Mouse (Mus musculus): ENCODE measurements at regions not wholly inside any gene's neighbourhood (a gene's known extent, or its start where the extent isn't known, plus 50 kb on each side); places are given as distances from the start of the nearest gene placed in this dataset.
"Not testable (repeated sequence)": the region's sequence is repeated elsewhere in the genome, so short reads cannot be mapped to it uniquely, and the experiment has no call there.

DNA sequence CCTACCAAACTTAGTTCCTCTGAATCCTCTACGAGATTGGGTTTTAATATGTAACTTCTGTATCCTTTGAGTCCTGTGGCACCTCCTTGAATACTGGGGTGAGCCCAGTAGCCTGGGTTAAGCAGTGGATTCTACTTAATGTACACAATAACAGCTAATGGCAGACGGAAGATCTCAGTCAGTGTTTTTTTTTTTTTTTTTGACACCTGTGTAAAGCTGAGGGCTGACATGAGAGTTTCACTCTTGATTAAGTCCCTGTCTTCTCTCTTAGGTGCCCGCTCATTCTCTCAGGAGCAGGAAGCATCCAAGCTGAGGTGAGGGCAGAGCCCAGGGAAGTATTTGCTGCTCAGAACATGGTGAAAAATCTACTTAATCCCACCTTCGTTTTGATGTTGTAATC lies 133.0 kb downstream of the Tsen15 start:
- intact Hi-C loops (cut with DNase I) = no loop called here
- DNase-seq (ENCODE audit: low spot score in 2 of 2) = no peak

DNA sequence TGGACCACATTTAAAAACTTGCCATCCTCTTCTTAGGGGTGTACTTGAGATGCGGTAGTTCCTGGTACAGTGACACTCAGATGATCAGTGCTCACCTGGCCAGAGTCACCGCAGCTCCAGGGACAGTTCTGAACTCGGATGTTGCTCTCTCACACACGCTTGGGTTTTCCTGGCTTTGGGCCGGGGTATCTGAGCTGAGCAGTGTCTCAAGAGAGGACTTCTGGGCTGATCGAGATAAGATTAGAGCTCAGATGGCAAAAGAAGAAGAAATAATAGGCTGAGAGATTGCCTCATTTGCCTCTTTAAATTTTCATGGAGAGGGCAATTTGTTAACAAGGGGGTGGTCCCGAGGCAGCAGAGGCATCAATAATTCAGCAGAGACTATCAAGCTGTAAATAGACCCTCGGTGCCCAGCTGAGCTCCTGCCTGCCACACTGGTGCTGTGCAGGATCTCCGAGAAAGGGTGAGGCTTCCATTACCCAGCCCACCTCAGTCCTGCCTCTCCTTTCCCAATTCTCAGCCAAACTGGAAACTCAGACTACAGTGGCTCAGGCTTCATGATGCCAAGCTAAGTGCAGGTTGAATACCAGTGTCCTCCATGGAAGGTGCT lies 133.7 kb downstream of the Tsen15 start:
- DNase-seq (ENCODE audit: low spot score in 2 of 2) = no peak
- intact Hi-C loops (cut with DNase I) = no loop called here

DNA sequence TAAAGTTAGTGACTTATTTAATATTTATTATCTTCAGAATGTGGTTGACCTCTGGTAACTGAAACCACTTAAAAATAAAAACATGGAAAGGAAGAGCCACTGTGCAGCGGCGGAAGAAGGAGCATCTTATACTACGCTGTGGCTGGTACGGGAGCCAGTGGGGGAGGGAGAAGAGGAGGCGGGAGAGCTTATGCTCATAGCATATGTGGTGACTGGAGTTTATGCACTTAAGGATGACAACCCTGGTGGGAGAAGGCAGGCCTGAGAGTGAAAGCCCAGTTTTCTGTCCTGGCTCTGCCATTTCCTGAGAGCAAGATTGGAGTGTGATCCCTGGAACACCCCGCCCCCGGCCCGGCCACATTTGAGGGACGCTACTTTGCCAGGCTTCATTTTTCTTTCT lies 145.5 kb downstream of the Tsen15 start:
- intact Hi-C loops (cut with DNase I) = no loop called here
- DNase-seq (ENCODE audit: low spot score in 2 of 2) = peak in 1 of 2 experiments; percentile 63

DNA sequence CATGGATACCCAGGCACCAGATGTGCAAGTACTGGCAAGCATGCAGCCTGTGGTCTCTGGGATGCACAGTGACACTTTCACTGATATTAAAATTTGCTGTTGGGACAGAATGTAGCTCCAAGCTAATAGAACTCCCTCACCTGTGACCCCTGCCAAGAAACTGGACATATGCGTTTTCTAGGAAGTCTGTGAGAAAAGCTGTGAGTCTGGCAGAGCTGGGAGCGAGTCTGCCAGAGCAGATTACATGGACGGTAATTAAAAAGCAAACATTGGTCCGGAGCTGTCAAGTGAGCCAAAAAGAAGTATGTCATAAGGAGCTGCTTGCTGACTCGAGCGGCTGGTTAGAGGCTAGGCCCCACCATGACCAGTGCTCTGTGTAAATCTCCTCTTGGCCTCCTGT lies 147.1 kb downstream of the Tsen15 start:
- intact Hi-C loops (cut with DNase I) = no loop called here
- no peak for DNase-seq (ENCODE audit: low spot score in 2 of 2)

DNA sequence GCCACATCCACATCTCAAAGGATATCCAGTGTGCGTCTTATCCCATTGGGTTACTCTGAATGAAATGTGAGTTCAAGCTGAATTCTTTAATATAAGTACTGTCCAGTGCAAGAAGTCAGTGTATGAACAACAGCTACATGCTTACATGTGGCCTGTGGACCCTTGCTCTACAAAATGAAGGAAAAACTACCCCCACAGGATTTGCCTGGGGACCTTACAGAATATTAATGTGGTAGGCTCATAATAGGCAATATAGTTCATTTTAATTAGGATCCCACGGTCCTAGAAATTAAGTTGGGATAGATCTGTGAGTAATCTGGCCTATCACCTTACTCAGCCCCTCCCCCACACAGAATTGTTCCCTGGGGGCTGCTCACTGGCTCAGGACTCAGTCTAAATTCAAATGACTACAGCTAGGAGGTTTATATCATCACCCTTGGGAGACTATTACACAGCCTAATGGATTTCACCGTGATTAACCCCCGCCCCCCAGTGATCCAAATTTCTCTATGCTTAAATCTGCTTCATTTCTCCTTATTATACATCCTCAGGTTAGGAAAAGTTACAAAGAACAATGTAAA lies 145.4 kb upstream of the 1700025G04Rik start:
- intact Hi-C loops (cut with DNase I) = no loop called here

DNA sequence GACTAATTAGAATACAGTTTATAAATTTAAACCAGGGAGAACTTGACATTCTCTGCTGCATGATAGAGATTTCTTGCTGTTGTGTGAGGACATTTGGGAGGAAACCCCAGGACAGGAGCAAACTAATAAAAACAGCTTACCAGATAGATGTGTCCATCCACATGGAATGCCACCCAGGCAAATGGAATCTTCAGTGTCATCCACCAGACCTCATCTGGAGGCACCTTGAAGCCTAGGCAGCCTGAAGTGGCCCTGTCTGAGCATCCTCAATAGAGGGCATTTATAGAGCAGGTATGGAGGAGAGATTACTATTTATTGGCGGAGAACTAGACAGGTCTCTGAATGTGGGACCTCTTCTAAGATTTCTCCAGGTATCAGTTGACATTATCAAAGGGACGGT lies 144.8 kb upstream of the 1700025G04Rik start:
- DNase-seq (ENCODE audit: low spot score in 2 of 2) = no peak
- intact Hi-C loops (cut with DNase I) = loop anchor here (5.0 kb wide), 1 partner anchor 133 kb away; no protein-coding TSS in a partner anchor

More for the DNA sequence above, 145.4 kb upstream of the 1700025G04Rik start:
- no peak for DNase-seq (ENCODE audit: low spot score in 2 of 2)

DNA sequence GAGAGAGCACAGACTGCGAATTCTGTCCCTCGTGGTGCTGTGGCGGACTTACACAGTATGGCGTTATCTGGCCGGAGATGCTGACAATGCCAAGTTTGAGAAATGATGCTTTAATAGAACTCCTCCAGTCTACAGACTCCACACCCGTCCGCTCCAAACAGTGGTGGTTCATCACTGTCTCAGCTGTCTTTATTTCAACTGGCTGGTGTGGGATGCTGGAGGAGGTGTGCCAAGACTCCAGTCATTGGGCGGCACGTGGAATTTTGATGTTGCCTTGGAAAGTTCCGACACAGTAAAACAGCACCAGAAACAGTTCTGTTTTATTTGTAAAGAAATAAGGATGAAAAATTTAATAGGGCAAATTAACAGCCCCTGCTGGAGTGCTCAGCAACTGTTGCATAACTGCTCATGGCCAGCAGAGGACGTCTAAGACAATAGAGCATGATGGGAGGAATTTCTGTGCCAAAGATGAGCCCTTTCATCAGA lies 141.8 kb upstream of the 1700025G04Rik start:
- intact Hi-C loops (cut with DNase I) = loop anchor here (5.0 kb wide), 1 partner anchor 136 kb away; no protein-coding TSS in a partner anchor
- DNase-seq (ENCODE audit: low spot score in 2 of 2) = peak; percentile 23 to 55

DNA sequence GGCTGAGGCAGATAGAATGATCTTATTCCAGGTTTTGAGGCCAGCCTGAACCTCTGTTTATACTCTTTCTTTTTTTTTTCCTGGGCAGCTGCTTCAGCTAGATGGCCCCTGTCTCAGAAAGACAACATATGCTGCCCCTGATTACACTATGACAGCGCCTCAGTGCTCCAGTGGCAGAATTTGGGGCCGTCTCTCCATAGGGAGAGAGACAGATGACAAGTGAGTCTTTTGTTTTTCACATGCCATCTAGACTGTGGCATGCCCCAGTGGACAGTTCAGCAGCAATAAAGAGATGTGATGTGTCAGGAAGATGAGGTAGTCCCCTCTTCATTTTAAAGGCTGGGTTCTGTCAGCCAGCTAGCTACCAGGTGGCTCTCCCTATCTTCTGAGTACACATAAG lies 139.8 kb upstream of the 1700025G04Rik start:
- no peak for DNase-seq (ENCODE audit: low spot score in 2 of 2)
- intact Hi-C loops (cut with DNase I) = loop anchor here (5.0 kb wide), 1 partner anchor 138 kb away; no protein-coding TSS in a partner anchor

DNA sequence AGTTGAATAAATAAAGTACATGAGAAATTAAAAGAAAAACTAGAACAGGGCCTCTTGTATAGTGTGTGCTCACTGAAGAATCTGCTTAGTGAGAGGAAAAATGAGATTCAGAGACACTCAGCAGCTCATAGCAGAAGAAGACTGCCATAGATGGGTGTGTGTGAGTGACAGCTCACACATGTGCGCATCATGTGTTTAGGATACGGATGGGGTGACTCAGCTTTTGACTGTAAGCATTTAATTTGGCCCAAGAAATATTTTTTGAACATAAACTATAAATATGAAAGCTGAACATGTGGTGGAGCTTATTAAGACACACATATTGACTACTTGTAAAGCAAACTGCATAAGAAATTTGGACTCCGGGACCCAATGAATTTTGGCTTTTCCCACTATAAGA lies 136.1 kb upstream of the 1700025G04Rik start:
- DNase-seq (ENCODE audit: low spot score in 2 of 2) = no peak
- intact Hi-C loops (cut with DNase I) = no loop called here

DNA sequence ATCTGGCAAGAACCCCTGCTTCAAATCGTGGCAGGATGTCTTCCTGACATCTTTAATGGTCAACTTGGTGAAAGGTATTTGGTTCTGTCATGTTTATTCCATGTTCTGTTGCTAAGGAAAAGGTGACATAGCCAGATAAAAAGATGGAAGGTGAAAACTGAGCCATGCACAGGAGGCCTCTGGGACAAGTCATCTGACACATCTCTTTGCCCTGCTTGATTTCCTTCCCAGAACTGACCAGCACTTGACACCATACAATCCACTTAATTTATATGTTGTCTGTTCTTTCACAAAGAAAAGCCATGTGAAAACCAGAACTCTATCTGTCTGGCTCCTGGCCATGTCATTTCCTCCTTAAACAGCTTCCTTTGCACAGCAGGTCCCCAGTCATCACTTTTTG lies 133.7 kb upstream of the 1700025G04Rik start:
- DNase-seq (ENCODE audit: low spot score in 2 of 2) = no peak
- intact Hi-C loops (cut with DNase I) = loop anchor here (5.0 kb wide), 1 partner anchor 69 kb away; no protein-coding TSS in a partner anchor

DNA sequence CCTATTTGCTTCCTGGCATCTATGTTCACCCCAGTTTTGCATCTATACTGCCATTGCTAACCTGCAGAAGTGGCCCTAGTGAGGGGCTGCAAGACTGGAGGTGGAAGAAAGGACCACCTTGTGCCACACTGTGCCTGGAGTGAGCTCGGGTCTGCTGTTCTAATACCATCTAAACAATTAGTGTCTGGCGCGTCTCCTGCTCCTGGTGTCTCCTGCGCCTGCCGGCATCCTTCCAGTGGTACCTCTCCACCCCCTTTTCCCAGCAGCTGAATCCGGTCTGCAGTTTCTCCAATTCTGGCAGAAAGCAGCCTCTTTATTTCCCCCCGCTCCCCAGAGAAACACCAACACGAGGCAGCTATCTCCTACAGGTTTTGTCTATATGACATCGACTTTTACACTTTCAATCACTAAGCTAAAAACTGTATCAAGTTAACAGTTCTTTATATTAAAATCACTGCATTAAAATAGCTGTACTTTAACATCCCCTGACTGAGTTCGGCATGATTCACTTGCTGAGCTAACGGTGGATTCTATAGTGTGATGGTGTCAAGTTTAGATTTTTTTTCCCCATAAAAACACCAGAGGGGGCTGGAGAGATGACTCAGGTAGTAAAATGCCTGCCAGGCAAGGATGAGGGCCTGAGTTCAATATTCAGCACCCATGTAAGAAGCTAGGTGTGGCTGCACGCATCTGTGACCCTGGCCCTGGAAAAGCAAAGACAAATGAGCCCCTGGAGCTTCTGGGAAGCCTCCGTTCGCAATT lies 131.1 kb upstream of the 1700025G04Rik start:
- intact Hi-C loops (cut with DNase I) = loop anchor here (5.0 kb wide), 1 partner anchor 71 kb away; no protein-coding TSS in a partner anchor
- peak in 1 of 2 experiments; percentile 65 for DNase-seq (ENCODE audit: low spot score in 2 of 2)

DNA sequence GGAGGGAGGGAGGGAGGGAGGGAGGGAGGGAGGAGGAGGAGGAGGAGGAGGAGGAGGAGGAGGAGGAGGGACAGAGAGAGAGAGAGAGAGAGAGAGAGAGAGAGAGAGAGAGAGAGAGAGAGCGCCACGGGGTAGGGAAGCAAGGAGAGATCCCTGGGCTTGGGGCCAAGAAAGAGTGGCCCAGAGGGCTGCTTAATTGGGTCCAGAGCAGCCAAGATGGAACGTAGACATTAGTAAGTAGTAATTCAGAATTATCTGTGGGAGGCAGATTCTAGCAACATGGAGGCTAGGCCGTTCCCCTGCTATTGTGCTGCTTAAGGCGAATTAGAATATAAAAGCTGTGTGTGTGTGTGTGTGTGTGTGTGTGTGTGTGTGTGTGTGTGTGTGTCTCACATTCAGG lies 129.8 kb upstream of the 1700025G04Rik start:
- not testable (repeated sequence) for DNase-seq (ENCODE audit: low spot score in 2 of 2)
- intact Hi-C loops (cut with DNase I) = loop anchor here (5.0 kb wide), 1 partner anchor 73 kb away; no protein-coding TSS in a partner anchor

DNA sequence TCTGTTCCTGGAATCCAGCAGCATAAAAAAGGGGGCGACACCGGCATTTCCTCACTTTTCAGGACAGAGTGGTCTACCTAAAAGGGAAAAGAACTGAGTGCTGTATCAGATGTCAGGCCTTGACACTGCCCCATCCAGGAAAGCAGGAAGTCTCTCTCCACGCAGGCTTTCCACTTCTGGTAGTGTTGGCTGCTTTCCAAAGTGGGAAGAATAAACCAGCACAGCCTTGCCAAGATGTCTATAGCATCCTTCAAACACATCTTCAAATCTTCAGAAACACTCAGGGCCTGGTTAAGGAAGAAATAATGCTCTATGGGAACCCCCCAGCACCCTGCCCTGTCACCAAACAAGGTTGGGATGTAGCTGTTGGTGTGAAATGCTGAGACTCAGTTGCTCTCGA lies 127.5 kb upstream of the 1700025G04Rik start:
- intact Hi-C loops (cut with DNase I) = no loop called here
- DNase-seq (ENCODE audit: low spot score in 2 of 2) = no peak

DNA sequence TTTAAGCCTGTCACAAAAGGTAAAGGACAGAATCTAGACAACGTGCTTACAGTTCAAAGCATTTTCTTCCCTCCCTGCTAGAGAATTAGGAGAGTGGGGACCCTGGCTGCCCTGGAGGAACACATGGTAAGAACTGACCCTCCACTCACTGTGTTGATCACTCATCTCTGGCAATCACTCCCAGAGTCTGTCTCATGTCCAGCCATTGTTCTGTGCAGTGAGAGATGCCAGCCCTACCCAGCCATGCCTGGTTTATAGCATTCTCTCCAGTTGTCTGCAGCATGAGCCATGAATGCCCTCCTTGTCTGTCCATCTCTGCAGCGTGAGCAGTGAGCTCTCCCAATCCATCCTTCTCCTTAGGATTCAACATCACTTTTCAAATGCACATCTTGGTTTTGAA lies 124.5 kb upstream of the 1700025G04Rik start:
- intact Hi-C loops (cut with DNase I) = no loop called here
- DNase-seq (ENCODE audit: low spot score in 2 of 2) = no peak

DNA sequence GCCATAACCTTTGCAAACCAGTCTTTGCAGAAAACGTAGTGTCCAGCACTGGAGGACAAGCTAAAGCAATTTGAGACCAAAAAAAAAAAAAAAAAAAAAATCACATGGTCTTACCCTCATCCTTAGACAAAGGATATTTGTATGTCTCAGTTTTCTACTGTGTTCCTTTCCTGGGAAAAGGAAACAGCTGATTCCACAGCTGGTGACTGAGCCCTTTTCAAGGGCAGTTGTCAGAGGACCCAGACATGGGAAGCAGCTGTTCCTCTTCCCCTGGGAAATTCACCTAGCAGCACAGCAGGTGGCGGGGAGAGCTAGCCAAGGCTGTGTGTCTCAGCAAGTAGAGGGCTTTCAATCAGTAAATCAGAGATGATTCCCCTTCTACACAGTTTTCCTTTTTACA lies 113.3 kb upstream of the 1700025G04Rik start:
- intact Hi-C loops (cut with DNase I) = no loop called here
- DNase-seq (ENCODE audit: low spot score in 2 of 2) = no peak

DNA sequence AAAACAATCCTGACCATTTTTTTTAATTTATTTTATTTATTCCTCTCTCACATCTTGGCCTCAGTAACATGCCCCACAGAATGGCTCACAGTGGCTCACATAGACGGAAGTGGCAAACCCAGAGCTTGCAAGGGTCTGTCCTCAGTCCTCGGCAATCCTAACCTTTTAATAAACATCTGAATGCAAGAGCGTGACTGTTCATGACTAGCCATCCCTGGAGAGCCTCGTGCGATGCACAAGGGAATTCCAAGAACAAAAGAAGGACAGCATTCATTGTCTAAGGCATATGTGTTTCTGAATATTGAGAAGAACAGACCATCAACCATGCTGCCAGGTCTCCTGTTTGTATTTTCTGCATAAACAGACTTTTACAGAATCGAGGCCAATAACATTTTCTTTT lies 98.8 kb upstream of the 1700025G04Rik start:
- intact Hi-C loops (cut with DNase I) = no loop called here
- DNase-seq (ENCODE audit: low spot score in 2 of 2) = no peak

DNA sequence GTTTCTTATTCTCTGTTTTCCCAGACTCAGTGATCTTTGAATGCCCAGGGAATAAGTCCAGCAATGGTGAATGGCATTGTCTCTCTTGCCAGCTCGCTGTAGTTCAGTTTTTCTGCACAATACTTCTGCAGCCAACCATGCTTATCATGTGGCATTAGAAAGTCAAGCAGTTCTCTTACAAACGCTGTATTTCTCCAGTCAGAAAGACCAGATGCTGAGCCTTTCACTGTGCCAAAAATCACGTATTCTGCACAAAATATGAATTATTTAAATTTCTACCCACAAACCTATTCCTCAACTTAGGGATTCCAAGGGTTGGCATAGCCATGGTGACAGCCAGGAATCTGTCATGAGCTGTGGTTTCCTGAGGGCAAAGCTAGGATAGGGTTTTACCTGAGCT lies 95.0 kb upstream of the 1700025G04Rik start:
- intact Hi-C loops (cut with DNase I) = no loop called here
- DNase-seq (ENCODE audit: low spot score in 2 of 2) = no peak

DNA sequence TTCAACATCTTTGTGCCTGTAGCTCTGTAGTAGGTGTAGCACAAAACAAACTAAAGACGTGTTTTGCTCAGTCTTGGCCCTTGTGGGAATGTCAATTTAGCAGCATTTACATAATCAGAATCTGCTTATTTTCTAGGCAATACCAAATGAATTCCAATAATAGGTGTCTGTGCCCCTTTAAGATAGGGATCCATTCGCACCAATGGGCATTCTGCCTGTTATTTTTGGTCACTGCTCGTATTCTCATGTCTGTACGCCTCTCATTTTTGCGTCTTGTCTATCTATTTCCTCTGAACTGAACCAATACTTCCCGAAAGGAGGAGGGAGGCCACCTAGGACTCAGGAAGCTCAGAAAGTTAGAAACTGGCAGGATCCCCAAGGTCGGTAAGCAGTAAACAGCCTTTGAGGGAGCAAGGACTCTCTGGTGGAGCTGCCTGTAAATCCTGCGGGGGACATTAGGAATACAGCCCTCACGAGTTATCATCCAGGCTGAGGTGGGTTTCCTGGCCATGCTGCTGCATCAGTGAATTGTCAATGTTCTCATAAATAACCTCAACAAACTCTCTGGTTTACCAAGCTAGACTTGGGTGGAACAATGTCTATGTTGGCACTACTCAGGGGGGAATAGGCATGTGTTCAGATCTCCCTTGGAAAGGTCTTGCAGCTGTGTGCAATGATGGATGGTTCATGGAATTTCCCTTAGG lies 86.5 kb upstream of the 1700025G04Rik start:
- no peak for DNase-seq (ENCODE audit: low spot score in 2 of 2)
- intact Hi-C loops (cut with DNase I) = no loop called here

DNA sequence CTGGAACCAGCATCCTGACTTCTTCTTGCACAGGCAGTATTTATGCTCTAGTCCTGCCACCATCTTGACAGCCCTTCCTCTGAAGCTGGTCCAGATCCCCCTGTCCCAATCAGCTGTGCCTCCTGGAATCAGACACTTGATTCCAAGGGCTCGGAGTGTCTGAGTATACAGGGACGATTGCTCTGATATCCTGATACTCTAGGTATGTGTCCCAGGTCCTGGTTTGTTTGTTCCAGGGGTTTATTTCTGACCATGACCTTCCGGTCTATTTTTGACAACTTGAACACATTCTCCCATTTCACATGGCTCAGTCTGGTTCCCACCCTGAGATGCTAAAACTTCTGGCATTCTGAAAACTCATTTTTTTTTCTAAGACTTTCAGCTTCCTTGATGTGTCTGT lies 85.8 kb upstream of the 1700025G04Rik start:
- DNase-seq (ENCODE audit: low spot score in 2 of 2) = no peak
- intact Hi-C loops (cut with DNase I) = no loop called here

DNA sequence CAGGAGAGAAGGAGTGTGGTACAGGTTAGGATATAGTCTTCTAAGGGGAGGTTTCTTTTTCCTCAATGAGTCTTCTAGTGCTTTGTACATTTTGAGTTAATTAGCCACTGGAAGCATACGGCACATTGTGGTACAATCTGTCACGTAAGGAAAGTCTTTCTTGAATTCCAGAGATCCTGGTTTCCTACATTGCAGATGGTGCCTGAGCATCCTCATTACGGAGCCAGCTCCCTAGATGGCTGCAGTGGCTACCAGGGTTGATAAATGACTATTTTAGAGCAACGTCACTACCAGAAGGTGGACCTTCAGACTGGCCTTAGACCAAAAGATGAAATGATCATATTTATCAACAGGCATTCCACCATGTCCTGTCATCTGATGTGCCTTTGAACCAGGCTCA lies 84.5 kb upstream of the 1700025G04Rik start:
- intact Hi-C loops (cut with DNase I) = no loop called here
- DNase-seq (ENCODE audit: low spot score in 2 of 2) = peak in 1 of 2 experiments; percentile 17

Data from left cerebral cortex, postnatal 25 days (tissue).